Mouse (Mus musculus) midbrain, embryonic 16.5 days (tissue): Measurements from ENCODE around the gene Spaca4. TPM values are rescaled to one million over a fixed set of nuclear protein-coding genes. Genes with fewer than 3 reads are reported as not detected.

Source experiments
- ATAC-seq: fragments of 200-750 bp; cut with Nextera tagmentation; 2 replicates; pipeline ENCODE4 v1.8.0; 2017; ENCODE audit warnings: moderate TSS enrichment
- H3K27ac ChIP-seq: fragments of 300-500 bp; sonication (generic); 2 replicates; pipeline ENCODE4 v1.5.1; 2014; ENCODE audit warnings: mild to moderate bottlenecking, low read length, mixed read lengths
- H3K27me3 ChIP-seq: fragments of 300-500 bp; sonication (generic); 2 replicates; pipeline ENCODE4 v1.6.1; 2014; ENCODE audit warnings: low read depth, low read length, mixed read lengths; ENCODE audit not compliant: control insufficient read depth, insufficient read depth
- H3K36me3 ChIP-seq: fragments of 300-500 bp; sonication (generic); 2 replicates; pipeline ENCODE4 v1.6.1; 2014; ENCODE audit warnings: mild to moderate bottlenecking, low read length, moderate library complexity, mixed read lengths; ENCODE audit not compliant: control insufficient read depth, insufficient read depth
- H3K4me1 ChIP-seq: fragments of 300-500 bp; sonication (generic); 2 replicates; pipeline ENCODE4 v1.6.1; 2014; ENCODE audit warnings: mild to moderate bottlenecking, low read length, mixed read lengths; ENCODE audit not compliant: control insufficient read depth, insufficient read depth
- H3K4me2 ChIP-seq: fragments of 300-500 bp; sonication (generic); 2 replicates; pipeline ENCODE4 v1.6.1; 2014; ENCODE audit warnings: mild to moderate bottlenecking, low read length, mixed read lengths
- H3K4me3 ChIP-seq: fragments of 300-500 bp; sonication (generic); 2 replicates; pipeline ENCODE4 v1.5.1; 2014; ENCODE audit warnings: low read depth, mild to moderate bottlenecking, low read length, moderate library complexity, mixed read lengths
- H3K9ac ChIP-seq: fragments of 300-500 bp; sonication (generic); 2 replicates; pipeline ENCODE4 v1.6.1; 2014; ENCODE audit warnings: low read depth, low read length, mixed read lengths
- H3K9me3 ChIP-seq: fragments of 300-500 bp; sonication (generic); replicated peaks from 2 replicates; pipeline ENCODE4 v1.6.1; 2014; ENCODE audit warnings: mild to moderate bottlenecking, low read length, mixed read lengths; ENCODE audit not compliant: control insufficient read depth, poor library complexity, severe bottlenecking
- WGBS: fragments of 180-500 bp; shearing (Covaris S2); extraction: QIAGEN DNeasy Blood & Tissue Kit; methylation state at CpG from one replicate; pipeline ENCODE4 v1.1.7; 2014; 5-methylcytosine and 5-hydroxymethylcytosine counted together
- polyA plus RNA-seq: library from polyadenylated mRNA; unstranded; fragments of >200 nt; fragmentation: Nextera tagmentation; extraction: Ambion mirVana; gene quantifications from 2 replicates; pipeline ENCODE4 v1.2.1, GENCODE M21; 2015

Spaca4 gene
- polyA plus RNA-seq, 1 experiment from 2014 or later: not detected

DNA sequence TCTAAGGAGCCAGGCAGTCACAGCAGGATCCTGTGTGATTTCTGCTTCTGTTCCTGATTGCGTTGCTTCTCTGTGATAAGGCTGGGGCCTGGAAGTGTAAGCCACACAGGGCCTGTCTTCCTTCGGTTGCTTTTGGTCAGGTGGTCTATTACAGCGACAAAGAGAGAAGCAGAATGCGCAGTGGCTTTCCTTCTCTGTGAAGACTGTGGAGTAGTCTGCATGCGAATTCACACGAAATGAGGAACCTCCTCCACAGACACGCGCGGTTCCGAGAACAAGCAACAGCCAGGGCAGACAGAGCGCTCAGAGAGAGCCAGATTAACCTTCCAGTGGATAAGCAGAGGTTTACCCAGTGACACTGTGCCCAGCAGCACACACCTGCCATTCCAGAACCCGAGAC is 15.7 kb upstream of the Spaca4 start:
- 84% methylated on average over 12 of the region's 12 CpGs for WGBS
- no peaks in the 10 kb centered on the region for H3K9me3 ChIP-seq
- ATAC-seq: no peak
- H3K36me3 ChIP-seq: no peaks in the 10 kb centered on the region
- no peak overlapping the region for H3K27ac ChIP-seq
- no peak overlapping the region for H3K4me3 ChIP-seq
- H3K27me3 ChIP-seq: no peaks in the 10 kb centered on the region; the same call in 1 of the 2 replicates
- H3K4me2 ChIP-seq: 0 out of 2 replicates have a peak overlapping the region, but pooled peaks have one; percentile 26
- H3K4me1 ChIP-seq: no peaks in the 10 kb centered on the region
- no peak overlapping the region for H3K9ac ChIP-seq

DNA sequence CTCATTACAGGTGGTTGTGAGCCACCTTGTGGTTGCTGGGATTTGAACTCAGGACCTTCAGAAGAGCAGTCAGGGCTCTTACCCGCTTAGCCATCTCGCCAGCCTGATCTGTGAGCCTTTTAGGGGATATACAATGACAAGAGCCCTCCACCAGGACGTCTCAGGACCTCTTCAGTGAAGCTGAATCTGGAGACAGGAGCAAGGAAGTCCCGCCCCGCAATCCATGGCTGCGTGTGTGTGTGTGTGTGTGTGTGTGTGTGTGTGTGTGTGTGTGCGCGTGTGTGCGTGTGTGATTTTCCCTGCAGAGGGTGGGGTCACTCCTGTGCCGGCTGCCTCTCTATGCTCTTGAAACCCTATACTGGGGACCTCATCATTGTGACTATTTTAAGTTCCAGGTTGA is 14.2 kb upstream of the Spaca4 start:
- no peak overlapping the region for H3K4me3 ChIP-seq
- no peaks in the 10 kb centered on the region for H3K4me1 ChIP-seq
- H3K9ac ChIP-seq: no peak overlapping the region
- no peaks in the 10 kb centered on the region for H3K36me3 ChIP-seq
- H3K4me2 ChIP-seq: no peak overlapping the region
- no peak for ATAC-seq
- no peaks in the 10 kb centered on the region for H3K9me3 ChIP-seq
- H3K27ac ChIP-seq: no peak overlapping the region
- WGBS: 63% methylated on average over 10 of the region's 10 CpGs
- no peaks in the 10 kb centered on the region; the same call in 1 of the 2 replicates for H3K27me3 ChIP-seq

DNA sequence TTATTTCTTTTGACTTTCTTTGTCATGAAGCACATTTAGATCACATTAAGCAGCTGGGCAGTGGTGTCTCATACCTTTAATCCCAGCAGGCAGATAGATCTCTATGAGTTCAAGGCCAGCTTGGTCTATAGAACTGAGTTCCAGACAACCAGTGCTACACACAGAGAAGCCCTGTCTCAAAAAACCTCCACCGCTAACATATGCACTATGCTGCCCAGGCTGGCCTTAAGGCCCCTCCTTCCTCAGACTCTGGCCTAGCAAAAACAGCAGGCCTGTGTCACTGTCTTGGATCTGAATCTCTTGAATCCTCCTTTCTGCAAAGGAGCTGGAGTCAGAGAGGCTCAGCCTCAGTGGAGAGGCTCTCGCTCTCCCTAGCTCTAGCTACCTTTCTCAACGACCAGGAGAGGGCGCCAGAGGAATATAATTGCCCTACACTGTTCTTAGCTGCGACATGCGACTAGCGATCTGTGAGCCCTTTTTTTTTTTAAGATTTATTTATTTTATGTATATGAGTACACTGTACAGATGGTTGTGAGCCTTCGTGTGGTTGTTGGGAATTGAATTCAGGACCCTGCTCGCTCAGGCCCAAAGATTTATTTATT is 13.7 kb upstream of the Spaca4 start:
- no peak overlapping the region for H3K27ac ChIP-seq
- no peaks in the 10 kb centered on the region for H3K36me3 ChIP-seq
- H3K9me3 ChIP-seq: no peaks in the 10 kb centered on the region
- peak; percentile 92 for ATAC-seq
- H3K9ac ChIP-seq: no peak overlapping the region
- H3K4me3 ChIP-seq: no peak overlapping the region
- no peak overlapping the region for H3K4me2 ChIP-seq
- no peaks in the 10 kb centered on the region for H3K4me1 ChIP-seq
- H3K27me3 ChIP-seq: no peaks in the 10 kb centered on the region; the same call in 1 of the 2 replicates
- WGBS: 5% methylated on average over 9 of the region's 9 CpGs

DNA sequence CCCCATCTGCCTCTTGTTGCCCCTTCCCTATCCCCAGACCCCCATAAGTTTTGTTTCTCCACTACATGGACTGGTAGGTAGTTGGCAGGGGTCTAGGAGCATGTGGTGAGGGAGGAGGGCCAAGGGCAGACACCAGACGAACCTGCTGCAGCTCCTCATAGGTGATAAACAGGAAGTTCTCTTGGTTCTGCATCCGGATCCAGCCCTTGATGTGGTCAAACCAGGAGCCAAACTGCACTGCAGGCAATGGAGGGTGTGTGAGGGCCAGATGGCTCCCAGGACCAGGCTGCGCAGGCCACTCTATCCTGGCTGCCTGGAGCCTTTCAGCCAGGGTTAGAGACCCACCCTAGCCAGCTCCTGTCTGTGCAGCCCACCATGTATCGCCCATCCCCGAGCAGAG is 7.9 kb upstream of the Spaca4 start:
- WGBS: 86% methylated on average over 5 of the region's 5 CpGs
- no peak overlapping the region for H3K9ac ChIP-seq
- no peak for ATAC-seq
- H3K4me3 ChIP-seq: no peak overlapping the region
- no peaks in the 10 kb centered on the region for H3K4me1 ChIP-seq
- H3K9me3 ChIP-seq: no peaks in the 10 kb centered on the region
- no peaks in the 10 kb centered on the region for H3K27me3 ChIP-seq
- H3K4me2 ChIP-seq: no peak overlapping the region
- no peak overlapping the region for H3K27ac ChIP-seq
- H3K36me3 ChIP-seq: no peaks in the 10 kb centered on the region

DNA sequence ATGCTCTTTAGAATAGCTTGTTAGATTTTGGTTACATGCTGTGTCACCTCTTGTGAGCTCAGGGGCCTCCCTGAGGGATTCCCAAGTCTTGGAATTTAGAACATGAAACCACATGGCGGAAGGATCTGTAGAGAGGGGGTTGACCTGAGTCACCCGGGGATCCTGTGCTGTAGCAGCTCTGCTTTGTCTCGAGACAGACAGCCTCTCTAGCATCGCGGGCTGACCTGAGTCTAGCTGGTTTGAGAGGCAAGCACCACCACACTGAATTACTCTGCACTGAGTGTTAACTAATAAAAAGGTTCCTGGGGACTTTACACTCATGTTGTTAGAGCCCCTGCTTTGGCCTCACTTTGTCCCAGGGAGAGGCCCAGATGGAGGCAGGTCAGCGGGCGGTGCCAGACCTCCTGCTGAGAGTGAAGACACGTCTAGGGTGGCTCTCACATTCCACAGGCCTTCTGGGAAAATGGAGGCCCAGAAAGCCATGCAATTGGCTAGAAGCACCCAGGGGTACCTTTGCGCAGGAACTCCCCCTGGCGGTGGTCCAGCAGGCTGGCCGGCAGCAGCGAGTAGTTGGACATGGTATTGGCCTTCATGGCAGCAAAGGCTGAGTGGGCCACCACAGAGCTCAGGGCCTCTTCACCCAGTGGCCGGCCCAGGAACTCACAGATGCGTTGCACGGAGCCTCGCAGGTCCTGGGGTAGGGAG is 5.3 kb upstream of the Spaca4 start:
- H3K9ac ChIP-seq: no peak overlapping the region

DNA sequence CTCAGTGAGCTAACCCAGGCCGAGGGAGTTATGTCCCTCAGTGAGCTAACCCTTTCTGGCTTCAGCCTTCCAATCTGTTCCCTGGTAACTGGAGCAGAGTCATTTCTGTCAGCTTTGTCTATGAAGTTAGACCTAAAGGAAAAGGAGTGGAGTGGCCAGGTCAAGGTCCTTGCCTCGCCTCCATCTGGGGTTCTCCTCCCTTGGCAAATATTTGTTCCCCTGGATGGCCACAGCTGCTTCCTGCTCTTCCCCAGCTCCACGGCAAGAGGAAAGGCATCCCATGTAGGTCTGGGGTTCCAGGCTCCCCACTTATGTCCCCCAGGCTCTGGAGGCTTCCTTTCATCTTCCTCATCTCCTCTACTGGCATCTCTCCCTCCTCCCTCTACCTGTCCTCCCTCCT is 2.0 kb upstream of the Spaca4 start:
- no peak overlapping the region for H3K4me3 ChIP-seq
- no peaks in the 10 kb centered on the region for H3K27me3 ChIP-seq
- H3K4me1 ChIP-seq: no peaks in the 10 kb centered on the region
- peaks cover 9% of the 10 kb centered on the region; the same call in 1 of the 2 replicates for H3K36me3 ChIP-seq
- no peaks in the 10 kb centered on the region for H3K9me3 ChIP-seq
- no peak overlapping the region for H3K9ac ChIP-seq
- WGBS: 95% methylated on average over 3 of the region's 3 CpGs
- no peak overlapping the region for H3K4me2 ChIP-seq
- no peak for ATAC-seq
- H3K27ac ChIP-seq: no peak overlapping the region

More for the DNA sequence above, 5.3 kb upstream of the Spaca4 start:
- Histone ChIP-seq H3K27me3 (no peaks in the 10 kb centered on the region), H3K4me3 (no peak overlapping the region), H3K4me2 (no peak overlapping the region), H3K27ac (no peak overlapping the region), H3K9me3 (no peaks in the 10 kb centered on the region), H3K4me1 (no peaks in the 10 kb centered on the region), H3K36me3 (no peaks in the 10 kb centered on the region)
- 19% methylated on average over 16 of the region's 16 CpGs for WGBS
- ATAC-seq: no peak

DNA sequence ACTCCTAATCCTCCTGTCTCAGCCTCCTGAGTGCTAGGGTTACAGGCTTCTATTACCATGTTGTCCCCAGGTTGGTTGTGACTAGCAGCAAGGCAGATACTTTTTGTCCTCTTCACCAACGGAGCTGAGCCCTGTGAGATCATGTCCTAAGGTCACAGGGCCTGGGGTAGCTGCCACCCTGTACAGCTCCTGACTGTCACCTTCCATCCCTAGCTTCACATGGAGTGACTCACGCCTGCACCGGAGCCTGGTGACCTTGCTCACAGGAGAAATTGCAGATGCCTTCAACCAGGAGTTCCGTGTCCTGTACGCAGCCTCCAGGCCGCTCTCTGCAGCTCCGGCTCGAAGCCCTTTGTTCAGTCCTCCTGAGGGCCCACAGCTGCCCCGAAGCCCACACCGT is 806 bp upstream of the Spaca4 start:
- H3K27ac ChIP-seq: no peak overlapping the region
- ATAC-seq: no peak
- H3K27me3 ChIP-seq: no peaks in the 10 kb centered on the region
- no peak overlapping the region for H3K4me3 ChIP-seq
- 95% methylated on average over 10 of the region's 10 CpGs for WGBS
- H3K4me2 ChIP-seq: no peak overlapping the region
- peaks cover 12% of the 10 kb centered on the region; the same call in 1 of the 2 replicates for H3K36me3 ChIP-seq
- no peak overlapping the region for H3K9ac ChIP-seq
- H3K9me3 ChIP-seq: no peaks in the 10 kb centered on the region
- no peaks in the 10 kb centered on the region for H3K4me1 ChIP-seq

DNA sequence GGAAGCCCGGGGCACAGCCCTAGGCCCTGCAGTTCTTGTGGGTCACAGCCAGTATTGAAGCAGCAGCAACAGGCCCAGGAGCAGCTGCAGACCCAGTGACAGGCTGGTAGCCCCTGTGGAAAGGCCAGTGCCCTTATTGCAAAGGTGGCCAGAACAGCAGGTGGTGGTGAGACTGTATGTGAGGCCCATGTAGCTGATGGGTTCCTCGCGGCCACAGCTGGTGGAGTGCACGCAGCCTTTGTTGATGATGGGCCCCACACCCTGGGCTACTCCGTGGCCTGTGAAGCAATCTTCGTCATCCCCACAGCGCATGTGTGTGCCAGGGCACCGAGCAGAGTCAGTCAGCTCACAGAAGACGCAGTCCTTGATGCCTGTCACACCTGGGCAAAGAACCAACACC is 462 bp downstream of the Spaca4 start:
- Histone ChIP-seq H3K27me3 (no peaks in the 10 kb centered on the region), H3K9ac (no peak overlapping the region), H3K4me1 (no peaks in the 10 kb centered on the region), H3K9me3 (no peaks in the 10 kb centered on the region), H3K36me3 (peaks cover 18% of the 10 kb centered on the region), H3K27ac (no peak overlapping the region), H3K4me2 (no peak overlapping the region), H3K4me3 (no peak overlapping the region)
- 96% methylated on average over 9 of the region's 9 CpGs for WGBS
- no peak for ATAC-seq

DNA sequence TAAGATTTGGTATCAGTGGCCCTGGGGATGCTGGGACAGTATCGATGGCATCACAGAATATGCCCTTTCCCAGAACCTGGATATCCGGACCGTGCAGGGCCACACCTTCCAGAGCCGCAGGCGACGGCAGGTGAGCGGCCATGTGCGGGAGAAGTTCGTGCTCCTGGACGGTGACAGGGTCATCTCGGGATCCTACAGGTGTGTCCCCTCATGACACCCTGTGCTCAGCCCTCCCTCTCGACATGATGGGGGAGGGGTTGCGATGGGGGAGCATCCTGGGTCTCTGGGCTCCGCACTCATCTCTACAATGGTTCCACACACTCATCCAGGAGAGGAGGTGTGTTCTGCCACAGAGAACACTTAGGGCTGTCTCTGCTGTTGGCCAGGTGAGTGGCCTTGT is 1.8 kb downstream of the Spaca4 start:
- H3K4me1 ChIP-seq: peaks cover 10% of the 10 kb centered on the region
- no peak overlapping the region for H3K27ac ChIP-seq
- ATAC-seq: no peak
- WGBS: 95% methylated on average over 14 of the region's 14 CpGs
- no peak overlapping the region for H3K4me2 ChIP-seq
- H3K27me3 ChIP-seq: no peaks in the 10 kb centered on the region
- no peak overlapping the region for H3K4me3 ChIP-seq
- H3K9me3 ChIP-seq: no peaks in the 10 kb centered on the region
- peaks cover 26% of the 10 kb centered on the region for H3K36me3 ChIP-seq
- H3K9ac ChIP-seq: no peak overlapping the region
